Mouse (Mus musculus) neural tube, embryonic 12.5 days (tissue): ENCODE results near the gene Fam151a. TPM values are rescaled to one million over a fixed set of nuclear protein-coding genes. Genes with fewer than 3 reads are reported as not detected.
"Not testable (repeated sequence)": the region's sequence is repeated elsewhere in the genome, so short reads cannot be mapped to it uniquely, and the experiment has no call there.

Source experiments
- ATAC-seq: fragments of 200-750 bp; cut with Nextera tagmentation; 2 replicates; pipeline ENCODE4 v1.8.0; 2017; ENCODE audit warnings: low read depth, mild to moderate bottlenecking, moderate TSS enrichment, moderate library complexity; ENCODE audit not compliant: low FRiP score
- H3K27ac ChIP-seq: fragments of 300-500 bp; sonication (generic); 2 replicates; pipeline ENCODE4 v1.5.1; 2016
- H3K27me3 ChIP-seq: fragments of 300-500 bp; sonication (generic); replicated peaks from 2 replicates; pipeline ENCODE4 v1.6.1; 2016; ENCODE audit warnings: mild to moderate bottlenecking
- H3K36me3 ChIP-seq: fragments of 300-500 bp; sonication (generic); 2 replicates; pipeline ENCODE4 v1.6.1; 2016; ENCODE audit warnings: mild to moderate bottlenecking
- H3K4me1 ChIP-seq: fragments of 300-500 bp; sonication (generic); 2 replicates; pipeline ENCODE4 v1.6.1; 2016
- H3K4me2 ChIP-seq: fragments of 300-500 bp; sonication (generic); replicated peaks from 2 replicates; pipeline ENCODE4 v1.6.1; 2016; ENCODE audit warnings: mild to moderate bottlenecking
- H3K4me3 ChIP-seq: fragments of 300-500 bp; sonication (generic); 2 replicates; pipeline ENCODE4 v1.5.1; 2016
- H3K9ac ChIP-seq: fragments of 300-500 bp; sonication (generic); 2 replicates; pipeline ENCODE4 v1.6.1; 2016; ENCODE audit warnings: mild to moderate bottlenecking
- H3K9me3 ChIP-seq: fragments of 300-500 bp; sonication (generic); 2 replicates; pipeline ENCODE4 v1.6.1; 2016; ENCODE audit warnings: mild to moderate bottlenecking
- WGBS: fragments of 180-500 bp; shearing (Covaris S2); methylation state at CpG from one replicate; pipeline ENCODE4 v1.1.7; 2016; 5-methylcytosine and 5-hydroxymethylcytosine counted together
- polyA plus RNA-seq: library from polyadenylated mRNA; unstranded; fragments of >200 nt; fragmentation: Nextera tagmentation; extraction: Ambion mirVana; gene quantifications from 2 replicates; pipeline ENCODE4 v1.2.1, GENCODE M21; 2016

Gene Fam151a
- polyA plus RNA-seq, 1 experiment from 2014 or later = not detected

DNA sequence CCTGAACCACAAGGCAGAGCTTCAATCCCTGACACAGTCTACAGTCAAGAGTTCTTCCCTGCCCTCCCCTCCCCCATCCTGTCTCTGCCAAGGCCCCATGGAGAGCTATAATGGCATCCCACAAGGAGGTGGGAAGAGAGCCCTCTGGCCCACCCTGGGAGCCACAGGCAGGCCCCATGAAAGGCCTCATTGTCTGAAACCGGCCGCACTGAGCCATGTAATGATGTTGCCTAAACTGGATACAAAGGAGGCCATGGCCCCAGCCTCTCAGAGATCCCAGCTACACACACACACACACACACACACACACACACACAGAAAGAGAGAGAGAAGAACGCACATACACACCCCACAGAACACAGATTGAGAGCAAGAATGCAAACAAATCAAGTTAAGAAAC, 46.4 kb downstream of the Fam151a start:
- WGBS = 6% methylated on average over 3 of the region's 3 CpGs
- Histone ChIP-seq H3K36me3 (no peaks in the 10 kb centered on the region), H3K9me3 (no peaks in the 10 kb centered on the region), H3K27ac (no peak overlapping the region), H3K4me3 (no peak overlapping the region), H3K27me3 (no peaks in the 10 kb centered on the region), H3K9ac (no peak overlapping the region), H3K4me2 (no peak overlapping the region; the same call in 1 of the 2 replicates), H3K4me1 (peaks cover 44% of the 10 kb centered on the region)
- ATAC-seq = peak; percentile 64

DNA sequence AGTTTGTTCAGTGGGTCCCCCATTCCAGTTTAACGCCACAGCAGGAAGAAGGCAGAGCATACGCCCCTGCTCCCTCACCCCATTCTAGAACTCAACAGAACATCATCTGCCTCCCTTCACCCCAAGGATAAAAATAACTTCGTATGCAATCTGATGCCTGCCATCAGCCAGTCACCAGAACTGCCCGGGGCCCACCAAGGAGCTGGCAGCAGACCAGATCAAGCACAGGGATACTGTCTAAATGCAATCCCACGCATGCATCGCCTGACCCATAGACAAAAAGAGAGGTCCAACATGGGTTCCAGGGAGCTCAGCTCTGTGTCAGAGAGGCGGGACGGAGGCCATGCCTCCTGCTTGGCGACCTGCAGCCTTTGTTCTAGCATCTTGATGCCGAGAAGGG, 49.4 kb downstream of the Fam151a start:
- Histone ChIP-seq H3K27me3 (no peaks in the 10 kb centered on the region), H3K27ac (no peak overlapping the region), H3K4me1 (peaks cover 61% of the 10 kb centered on the region), H3K4me3 (no peak overlapping the region), H3K4me2 (no peak overlapping the region), H3K9me3 (no peaks in the 10 kb centered on the region), H3K36me3 (no peaks in the 10 kb centered on the region), H3K9ac (no peak overlapping the region)
- WGBS = 80% methylated on average over 10 of the region's 10 CpGs
- ATAC-seq = no peak

DNA sequence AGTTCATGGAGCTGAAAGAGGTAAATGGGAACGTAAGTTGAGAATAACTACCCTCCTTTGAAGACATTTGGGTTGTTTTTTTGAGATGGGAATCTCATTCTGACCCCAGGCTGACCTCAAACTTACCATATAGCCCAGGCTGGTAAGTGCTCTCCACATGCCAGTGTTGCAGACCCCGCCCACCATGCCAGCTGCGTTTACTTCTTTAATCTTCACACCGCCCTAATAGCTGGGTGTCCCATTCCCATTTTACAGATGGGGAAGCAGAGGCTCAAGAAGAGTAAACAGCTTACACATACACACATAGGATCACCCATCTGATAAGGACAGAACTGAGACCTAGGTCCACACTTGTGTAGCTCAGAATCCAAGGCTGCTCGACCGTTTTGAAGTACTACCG, 51.1 kb downstream of the Fam151a start:
- Histone ChIP-seq H3K4me1 (peaks cover 46% of the 10 kb centered on the region), H3K27ac (no peak overlapping the region), H3K4me2 (no peak overlapping the region), H3K36me3 (no peaks in the 10 kb centered on the region), H3K4me3 (no peak overlapping the region), H3K27me3 (no peaks in the 10 kb centered on the region), H3K9ac (no peak overlapping the region), H3K9me3 (no peaks in the 10 kb centered on the region)
- no peak for ATAC-seq
- WGBS = 90% methylated on average over 7 of the region's 7 CpGs

DNA sequence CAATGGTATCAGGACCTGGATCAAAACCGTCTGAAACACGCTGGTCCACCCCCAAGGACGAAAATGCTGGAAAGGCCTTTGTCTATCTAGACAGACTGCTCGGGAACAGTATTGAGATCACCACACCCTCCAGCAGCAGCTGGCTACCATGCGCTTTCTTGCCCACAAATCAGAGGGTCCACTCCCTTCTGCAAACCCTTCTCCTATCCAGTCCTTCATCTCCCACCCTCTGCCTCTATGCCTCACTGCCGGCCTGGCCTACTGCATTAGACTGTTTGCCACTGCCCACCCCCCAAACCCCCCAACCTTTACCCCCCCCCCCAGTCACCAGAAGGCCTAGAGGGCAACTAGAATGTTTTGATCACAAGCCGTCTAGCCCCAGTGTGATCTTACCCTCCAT, 51.7 kb downstream of the Fam151a start:
- no peaks in the 10 kb centered on the region for H3K27me3 ChIP-seq
- H3K36me3 ChIP-seq = no peaks in the 10 kb centered on the region
- H3K4me2 ChIP-seq = no peak overlapping the region; the same call in 1 of the 2 replicates
- 0 out of 2 replicates have a peak overlapping the region, but pooled peaks have one; percentile 34 for H3K27ac ChIP-seq
- H3K4me1 ChIP-seq = peaks cover 43% of the 10 kb centered on the region
- H3K4me3 ChIP-seq = no peak overlapping the region
- peak; percentile 25; the same call in 1 of the 2 replicates for ATAC-seq
- H3K9me3 ChIP-seq = no peaks in the 10 kb centered on the region
- H3K9ac ChIP-seq = no peak overlapping the region
- 54% methylated on average over 7 of the region's 7 CpGs for WGBS

DNA sequence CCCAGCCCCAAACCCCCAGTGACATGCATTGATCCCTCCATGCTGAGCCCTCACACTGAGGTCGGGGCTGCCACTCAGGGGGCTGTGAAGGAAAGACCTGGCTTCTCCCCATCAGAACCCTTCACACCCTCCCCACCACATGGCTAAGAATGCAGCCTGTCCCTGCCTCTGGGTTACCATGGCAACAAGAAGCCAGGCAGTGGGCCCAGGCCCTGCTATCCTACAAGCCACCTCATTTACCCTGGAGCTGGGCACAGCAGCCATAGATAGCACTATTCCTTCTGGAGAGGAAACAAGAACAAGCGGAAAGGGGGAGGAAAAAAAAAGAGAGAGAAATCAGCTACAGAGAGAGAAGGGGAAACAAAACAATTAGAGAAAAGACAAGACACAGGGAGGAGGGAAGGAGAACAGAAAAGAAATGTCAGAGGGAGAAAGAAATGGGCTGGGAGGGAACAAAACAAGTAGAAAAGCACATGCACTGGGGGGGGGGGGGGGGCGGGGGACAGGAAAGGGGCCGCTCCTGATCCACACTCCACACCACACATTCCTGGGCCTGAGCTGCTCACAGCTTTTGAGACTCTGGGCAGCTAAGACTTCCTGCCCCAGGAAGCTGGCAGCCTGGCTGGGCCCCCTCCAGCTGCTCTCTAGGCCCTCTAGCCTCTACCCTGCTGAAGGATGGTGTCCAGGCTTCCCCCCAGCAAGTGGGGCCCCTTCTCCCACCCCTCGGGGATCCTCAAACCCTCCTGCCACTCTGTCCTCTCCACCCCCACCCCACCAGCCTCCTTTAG, 52.3 kb downstream of the Fam151a start:
- peaks cover 37% of the 10 kb centered on the region for H3K4me1 ChIP-seq
- no peaks in the 10 kb centered on the region for H3K36me3 ChIP-seq
- H3K27ac ChIP-seq = peak overlapping the region; percentile 34
- peak overlapping the region; percentile 19 for H3K4me2 ChIP-seq
- H3K4me3 ChIP-seq = no peak overlapping the region
- H3K9ac ChIP-seq = no peak overlapping the region
- H3K9me3 ChIP-seq = no peaks in the 10 kb centered on the region
- WGBS = 4% methylated on average over 5 of the region's 5 CpGs
- peak; percentile 88 for ATAC-seq
- no peaks in the 10 kb centered on the region for H3K27me3 ChIP-seq

DNA sequence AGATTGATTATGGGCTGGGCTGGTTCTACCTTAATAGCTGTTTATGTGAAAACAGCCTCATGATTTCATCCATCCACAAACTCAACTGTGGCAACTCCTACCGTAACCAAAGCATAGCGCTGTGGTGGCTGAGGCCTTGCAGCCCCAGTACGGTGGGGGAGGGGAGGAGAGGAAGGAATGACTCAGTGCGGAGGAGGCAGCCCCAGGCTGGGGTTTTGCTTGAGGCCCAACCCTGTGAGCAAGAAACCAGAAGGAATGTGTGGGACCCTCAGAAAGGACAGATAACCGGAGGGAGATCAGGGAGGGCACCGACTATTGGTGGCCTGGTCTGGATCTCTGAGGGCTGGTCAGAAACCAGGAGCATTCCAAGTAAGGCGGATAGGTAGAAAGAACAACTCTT, 54.1 kb downstream of the Fam151a start:
- no peaks in the 10 kb centered on the region for H3K9me3 ChIP-seq
- no peak overlapping the region for H3K9ac ChIP-seq
- no peaks in the 10 kb centered on the region for H3K36me3 ChIP-seq
- no peak overlapping the region for H3K4me3 ChIP-seq
- H3K27ac ChIP-seq = no peak overlapping the region
- no peak for ATAC-seq
- peaks cover 34% of the 10 kb centered on the region for H3K4me1 ChIP-seq
- H3K27me3 ChIP-seq = no peaks in the 10 kb centered on the region
- WGBS = 55% methylated on average over 7 of the region's 7 CpGs
- H3K4me2 ChIP-seq = no peak overlapping the region

DNA sequence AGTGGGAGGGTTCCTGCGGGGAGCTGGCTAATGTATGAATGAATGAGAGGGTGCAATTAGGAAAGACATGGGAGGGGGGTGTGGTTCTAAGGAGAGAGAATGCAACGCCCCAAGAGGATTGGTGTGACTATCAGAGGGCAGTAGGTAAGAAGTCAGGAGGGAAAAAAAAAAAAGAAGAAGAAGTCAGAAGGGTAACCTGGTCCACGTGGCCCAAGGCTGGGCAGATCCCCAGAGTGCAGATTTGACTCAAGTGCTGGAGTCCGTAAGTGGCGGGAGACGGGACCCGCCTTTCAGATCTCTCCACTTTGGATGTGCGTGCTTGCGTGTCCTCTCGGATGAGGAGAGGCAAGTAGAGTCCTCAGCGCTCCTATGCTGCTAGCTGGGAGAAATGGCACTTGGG, 54.9 kb downstream of the Fam151a start:
- H3K9me3 ChIP-seq = no peaks in the 10 kb centered on the region
- ATAC-seq = no peak
- H3K36me3 ChIP-seq = no peaks in the 10 kb centered on the region
- H3K27me3 ChIP-seq = no peaks in the 10 kb centered on the region
- H3K27ac ChIP-seq = no peak overlapping the region
- no peak overlapping the region for H3K4me3 ChIP-seq
- 83% methylated on average over 11 of the region's 11 CpGs for WGBS
- no peak overlapping the region for H3K9ac ChIP-seq
- peaks cover 34% of the 10 kb centered on the region for H3K4me1 ChIP-seq
- H3K4me2 ChIP-seq = no peak overlapping the region

DNA sequence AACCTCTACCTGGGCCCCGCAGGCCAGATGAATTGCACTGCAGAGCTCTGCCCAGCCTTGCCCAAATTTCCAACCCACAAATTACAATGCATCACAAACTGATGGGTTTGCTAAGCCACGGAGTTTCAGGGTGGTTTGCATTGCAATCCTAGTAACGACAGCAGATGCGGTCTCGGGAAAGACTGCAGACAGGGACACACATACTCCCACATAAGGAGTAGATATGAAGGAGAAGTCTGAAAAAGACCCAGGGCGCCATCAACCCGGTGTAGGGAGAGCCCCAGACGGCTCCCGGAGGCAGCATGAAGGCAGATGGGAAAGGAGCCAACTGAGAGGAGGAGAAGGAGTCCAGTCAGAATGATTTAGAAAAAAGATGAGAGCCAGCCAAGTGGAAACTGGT, 56.0 kb downstream of the Fam151a start:
- no peaks in the 10 kb centered on the region for H3K36me3 ChIP-seq
- no peaks in the 10 kb centered on the region for H3K27me3 ChIP-seq
- H3K9ac ChIP-seq = no peak overlapping the region
- ATAC-seq = no peak
- no peak overlapping the region for H3K27ac ChIP-seq
- no peaks in the 10 kb centered on the region for H3K9me3 ChIP-seq
- peaks cover 34% of the 10 kb centered on the region for H3K4me1 ChIP-seq
- H3K4me2 ChIP-seq = no peak overlapping the region
- 73% methylated on average over 9 of the region's 9 CpGs for WGBS
- H3K4me3 ChIP-seq = no peak overlapping the region

DNA sequence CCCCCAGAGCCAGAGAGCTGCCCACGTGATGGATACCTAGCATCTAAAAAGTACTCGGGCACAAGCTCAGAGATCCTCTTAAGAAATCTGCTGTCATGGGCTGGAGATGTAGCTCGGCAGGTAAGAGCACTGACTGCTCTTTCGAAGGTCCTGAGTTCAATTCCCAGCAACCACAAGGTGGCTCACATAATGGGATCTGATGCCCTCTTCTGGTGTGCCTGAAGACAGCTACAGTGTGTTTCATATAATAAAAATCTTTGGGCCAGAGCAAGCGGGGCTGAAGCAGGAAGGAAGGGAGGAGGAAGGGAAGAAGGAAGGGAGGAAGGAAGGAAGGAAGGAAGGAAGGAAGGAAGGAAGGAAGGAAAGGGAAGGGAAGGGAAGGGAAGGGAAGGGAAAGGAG, 56.5 kb downstream of the Fam151a start:
- not testable (repeated sequence) for H3K27me3 ChIP-seq, ATAC-seq, H3K4me3 ChIP-seq, H3K4me2 ChIP-seq, H3K27ac ChIP-seq, H3K36me3 ChIP-seq, H3K9ac ChIP-seq, H3K9me3 ChIP-seq
- peaks cover 32% of the 10 kb centered on the region for H3K4me1 ChIP-seq
- 88% methylated on average over 5 of the region's 5 CpGs for WGBS

DNA sequence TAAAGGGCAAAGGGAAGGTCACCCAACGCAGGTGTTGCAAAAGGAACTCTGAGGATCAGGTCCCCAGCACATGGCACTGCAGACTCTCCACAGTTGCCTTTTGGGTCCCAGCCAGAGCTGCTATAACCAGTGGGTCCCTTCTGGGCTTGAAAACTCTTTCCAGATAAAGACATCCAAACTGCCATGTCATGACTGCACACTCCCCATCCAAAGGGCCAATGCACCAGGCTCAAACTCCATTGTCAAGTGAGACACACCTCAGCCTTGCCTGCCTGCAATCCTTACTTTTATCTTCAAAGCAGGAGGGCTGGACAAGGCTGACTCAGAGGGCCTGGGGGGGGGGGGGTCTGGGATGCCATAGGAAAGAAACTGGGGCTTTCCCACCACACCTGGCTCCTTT, 57.2 kb downstream of the Fam151a start:
- H3K4me3 ChIP-seq = no peak overlapping the region
- H3K27me3 ChIP-seq = no peaks in the 10 kb centered on the region
- H3K9ac ChIP-seq = no peak overlapping the region
- peaks cover 25% of the 10 kb centered on the region for H3K4me1 ChIP-seq
- no peak overlapping the region for H3K4me2 ChIP-seq
- H3K36me3 ChIP-seq = no peaks in the 10 kb centered on the region
- 90% methylated on average over 1 of the region's 1 CpGs for WGBS
- ATAC-seq = no peak
- no peaks in the 10 kb centered on the region for H3K9me3 ChIP-seq
- H3K27ac ChIP-seq = no peak overlapping the region

DNA sequence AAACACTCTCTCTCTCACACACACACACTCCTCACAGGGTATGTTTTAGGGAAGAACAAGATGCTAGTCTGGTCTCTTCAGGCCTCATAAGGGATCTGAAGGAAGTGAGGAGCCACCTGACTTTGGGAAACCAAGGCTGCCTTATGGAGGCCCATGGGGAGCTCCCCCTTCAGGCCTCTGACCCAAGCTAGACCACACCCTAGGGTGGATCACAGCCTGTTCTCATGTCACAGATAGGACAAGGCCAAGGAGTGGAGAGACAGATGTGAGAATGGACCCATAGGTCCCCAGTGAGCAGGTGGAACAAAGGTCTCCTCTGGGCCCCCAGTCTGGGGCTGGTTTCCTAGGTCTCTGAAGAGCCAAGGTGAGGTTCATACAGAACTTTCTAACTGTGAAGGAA, 58.6 kb downstream of the Fam151a start:
- H3K4me1 ChIP-seq = peaks cover 12% of the 10 kb centered on the region
- no peak overlapping the region for H3K9ac ChIP-seq

DNA sequence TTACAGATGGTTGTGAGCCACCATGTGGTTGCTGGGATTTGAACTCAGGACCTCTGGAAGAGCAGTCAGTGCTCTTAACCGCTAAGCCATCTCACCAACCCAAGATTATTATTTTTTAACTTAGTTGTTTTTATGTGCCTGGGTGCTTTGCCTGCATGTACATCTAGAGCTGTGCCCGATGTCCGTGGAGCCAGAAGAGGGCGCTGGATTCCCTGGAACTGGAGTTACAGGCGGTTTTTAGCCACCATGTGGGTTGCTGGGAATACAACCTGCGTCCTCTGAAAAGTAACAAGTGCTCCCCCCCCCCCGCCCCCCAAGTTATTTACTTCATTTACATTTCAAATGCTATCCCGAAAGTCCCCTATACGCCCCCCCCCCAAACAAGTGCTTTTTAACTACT, 60.1 kb downstream of the Fam151a start:
- H3K4me3 ChIP-seq, H3K4me1 ChIP-seq, H3K9me3 ChIP-seq, H3K9ac ChIP-seq, H3K27ac ChIP-seq, H3K27me3 ChIP-seq, H3K4me2 ChIP-seq, ATAC-seq, H3K36me3 ChIP-seq: not testable (repeated sequence)
- 91% methylated on average over 9 of the region's 9 CpGs for WGBS

More for the DNA sequence above, 58.6 kb downstream of the Fam151a start:
- H3K27ac ChIP-seq = no peak overlapping the region
- no peaks in the 10 kb centered on the region for H3K27me3 ChIP-seq
- no peak overlapping the region for H3K4me2 ChIP-seq
- no peaks in the 10 kb centered on the region for H3K36me3 ChIP-seq
- H3K9me3 ChIP-seq = no peaks in the 10 kb centered on the region
- ATAC-seq = no peak
- H3K4me3 ChIP-seq = no peak overlapping the region

DNA sequence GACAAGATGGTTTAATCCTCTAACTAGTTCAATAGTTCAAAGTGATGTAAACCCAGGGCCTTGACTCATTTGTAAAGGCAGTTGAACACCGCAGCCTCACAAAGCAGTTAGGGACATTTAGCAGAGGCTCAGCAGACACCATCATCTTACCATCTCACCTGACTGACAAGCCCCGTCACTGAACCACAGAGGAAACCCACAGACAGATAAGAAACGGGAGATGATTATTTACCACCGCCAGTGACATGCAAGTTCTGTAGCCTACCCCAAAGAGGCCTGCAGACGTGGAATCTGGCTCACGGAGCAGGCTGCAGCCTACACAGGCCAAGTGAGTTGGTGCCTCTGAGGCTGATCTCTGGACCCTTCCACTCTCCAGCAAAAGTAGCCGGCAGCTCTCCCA, 60.6 kb downstream of the Fam151a start:
- no peak overlapping the region for H3K4me3 ChIP-seq
- no peak for ATAC-seq
- WGBS = 96% methylated on average over 7 of the region's 7 CpGs
- H3K4me1 ChIP-seq = peaks cover 10% of the 10 kb centered on the region; the same call in 1 of the 2 replicates
- H3K36me3 ChIP-seq = no peaks in the 10 kb centered on the region
- H3K9ac ChIP-seq = no peak overlapping the region
- H3K27me3 ChIP-seq = no peaks in the 10 kb centered on the region
- H3K4me2 ChIP-seq = no peak overlapping the region
- H3K9me3 ChIP-seq = no peaks in the 10 kb centered on the region
- no peak overlapping the region for H3K27ac ChIP-seq
